Mouse (Mus musculus) heart, postnatal 25 days (tissue): ENCODE results near the gene Taf1d. TPM values are rescaled to one million over a fixed set of nuclear protein-coding genes. Genes with fewer than 3 reads are reported as not detected.
"Not testable (repeated sequence)": the region's sequence is repeated elsewhere in the genome, so short reads cannot be mapped to it uniquely, and the experiment has no call there.

Source experiments
- DNase-seq: peaks from one replicate; pipeline ENCODE4 v3.0.0; 2022; ENCODE audit warnings: low spot score
- intact Hi-C: fragments of 180-260 bp; cut with DNase I; formaldehyde crosslinking; loops from one replicate; pipeline ENCODE4 v1.15.1; 2025
- total RNA-seq, 2 experiments: library from RNA; stranded (reverse); gene quantifications; 2 replicates each; pipeline ENCODE4 v1.2.3; 2021

Taf1d gene
- total RNA-seq, 2 experiments from 2014 or later = 28.0 to 32.3 TPM

- no peak for DNase-seq
- intact Hi-C loops = loop anchor here (5.0 kb wide), 1 partner anchor 34 kb away; no protein-coding TSS in a partner anchor
Measured at GRCm38 (mm10) chr9:15306398-15307119, 545 bp downstream of the Taf1d start, which contains the start of gene 4931406C07Rik. Gene 4931406C07Rik (minus strand): TSS chr9:15306448.

DNA sequence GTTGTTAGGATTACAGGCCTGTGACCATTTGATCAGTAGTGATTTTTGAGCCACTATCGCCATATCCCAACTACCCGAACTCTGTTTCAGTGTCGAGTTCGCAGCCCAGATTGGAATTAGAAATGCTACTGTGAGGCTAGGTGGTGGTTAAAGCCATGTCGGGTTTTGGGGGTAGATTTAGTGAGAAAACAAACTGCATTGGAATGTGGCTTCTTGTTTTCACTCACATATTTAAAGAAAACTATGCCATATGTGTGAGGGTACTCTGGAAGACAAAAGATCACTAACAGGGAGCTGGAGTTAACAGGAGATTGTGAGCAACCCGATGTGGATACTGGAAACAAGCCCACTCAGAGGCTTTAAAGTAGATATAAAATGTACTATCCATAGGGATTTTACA, 1.2 kb downstream of the Taf1d start:
- intact Hi-C loops = loop anchor here (5.0 kb wide), 1 partner anchor 35 kb away; no protein-coding TSS in a partner anchor

GRCm38 (mm10) chr9:15308254-15308653, 2.2 kb downstream of the Taf1d start:
- no peak for DNase-seq
- intact Hi-C loops = loop anchor here (2.0 to 5.0 kb wide), 2 partner anchors 27 to 36 kb away; no protein-coding TSS in a partner anchor

More for the DNA sequence above, 1.2 kb downstream of the Taf1d start:
- DNase-seq = no peak

GRCm38 (mm10) chr9:15309425-15309824, 3.4 kb downstream of the Taf1d start:
- DNase-seq = no peak
- intact Hi-C loops = loop anchor here (2.0 to 5.0 kb wide), 2 partner anchors 29 to 37 kb away; no protein-coding TSS in a partner anchor

DNA sequence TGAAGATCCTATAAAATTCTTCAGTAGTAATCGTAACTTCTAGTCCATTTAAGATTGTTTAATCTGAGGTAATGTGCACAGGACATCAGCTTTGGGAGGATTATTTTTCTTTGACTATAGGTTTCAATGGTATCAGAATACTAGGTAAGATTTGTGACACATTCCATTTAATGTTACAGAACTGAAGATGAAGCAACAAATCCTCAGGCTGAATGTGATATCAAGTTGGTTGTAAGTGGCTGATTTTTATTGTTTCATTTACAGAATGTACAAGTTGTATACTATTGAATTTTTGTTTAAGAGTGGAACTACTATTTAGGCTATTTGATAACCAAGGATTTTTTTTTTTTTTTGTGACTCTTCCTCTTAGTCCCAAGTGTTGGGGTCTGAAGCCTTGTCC, 4.2 kb downstream of the Taf1d start:
- no peak for DNase-seq
- intact Hi-C loops = no loop called here

- intact Hi-C loops = no loop called here
- DNase-seq = no peak
Measured at GRCm38 (mm10) chr9:15312054-15312735, 6.2 kb downstream of the Taf1d start.

GRCm38 (mm10) chr9:15313633-15314032, 7.6 kb downstream of the Taf1d start:
- DNase-seq = no peak
- intact Hi-C loops = no loop called here

DNA sequence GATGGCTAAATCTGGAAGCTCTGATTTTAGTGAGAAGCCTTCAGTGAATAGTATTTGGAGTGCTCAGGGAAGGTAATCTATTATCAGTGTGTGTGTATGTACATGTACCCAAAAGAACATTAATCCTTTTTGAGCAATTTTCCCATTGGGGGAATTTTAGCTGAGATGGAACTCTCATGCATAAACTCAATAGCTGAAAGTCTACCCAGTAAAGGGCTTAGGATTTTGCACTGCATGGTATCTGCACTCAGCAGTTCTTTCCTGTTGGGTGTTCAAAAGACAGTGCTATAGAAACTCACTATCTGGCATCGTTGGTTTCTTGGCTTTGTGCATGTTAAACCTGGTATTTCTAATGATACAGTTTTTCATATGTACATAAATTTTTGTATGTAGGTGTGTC, 8.6 kb downstream of the Taf1d start:
- intact Hi-C loops = no loop called here
- DNase-seq = no peak

- intact Hi-C loops, DNase-seq: not testable (repeated sequence)
Measured at GRCm38 (mm10) chr9:15316296-15316695, 10.3 kb downstream of the Taf1d start.

GRCm38 (mm10) chr9:15317223-15318169, 11.5 kb downstream of the Taf1d start:
- DNase-seq = no peak
- intact Hi-C loops = no loop called here

GRCm38 (mm10) chr9:15318170-15318742, 12.2 kb downstream of the Taf1d start:
- no peak for DNase-seq
- intact Hi-C loops = no loop called here

DNA sequence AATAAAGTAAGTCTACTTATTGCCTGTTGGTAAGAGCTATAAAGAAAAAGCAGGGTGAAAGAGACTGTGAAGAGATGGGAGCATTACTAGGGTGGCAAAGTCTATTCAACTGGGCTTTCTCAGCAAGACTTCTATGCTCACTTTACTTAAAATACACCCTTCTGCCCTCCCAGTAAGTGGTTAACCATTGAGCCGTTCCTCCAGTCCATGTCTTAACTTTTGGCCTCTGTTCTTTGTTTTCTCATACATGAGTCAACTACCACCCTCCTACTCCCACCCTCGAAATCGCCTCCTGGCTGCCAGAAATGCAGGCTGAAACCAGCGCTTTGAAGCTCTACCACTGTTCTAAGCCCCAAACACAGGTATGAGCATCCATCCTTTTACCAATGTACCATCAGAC, 31.8 kb downstream of the Taf1d start:
- no peak for DNase-seq
- intact Hi-C loops = no loop called here

GRCm38 (mm10) chr9:15349925-15350324, 43.9 kb downstream of the Taf1d start:
- no peak for DNase-seq
- intact Hi-C loops = no loop called here

DNA sequence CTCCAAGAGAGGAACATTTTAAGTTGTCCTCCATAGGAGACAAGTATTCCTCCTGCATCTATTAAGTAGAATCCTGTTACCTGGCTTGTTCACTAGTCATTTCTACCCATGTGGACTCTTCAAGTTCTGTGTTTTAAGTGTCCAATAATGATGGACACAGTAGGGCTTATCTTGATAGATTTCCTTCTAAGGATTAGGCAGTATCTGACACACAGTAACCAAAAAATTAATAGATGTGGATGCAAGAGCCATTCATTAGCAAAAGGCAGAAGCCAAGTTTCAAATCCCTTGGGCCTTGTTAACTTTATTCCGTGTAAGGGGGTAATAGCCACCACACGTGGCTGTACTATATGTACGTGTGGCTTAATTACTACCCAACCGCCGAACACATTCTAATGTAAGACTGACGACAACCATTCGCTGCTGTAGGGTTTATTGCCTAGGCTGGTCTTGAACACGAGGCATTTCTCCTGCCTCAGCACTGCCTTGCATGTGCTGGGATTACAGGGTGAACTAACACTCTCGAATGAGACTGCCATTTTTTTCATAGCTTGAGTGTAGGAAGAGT, 51.0 kb downstream of the Taf1d start:
- intact Hi-C loops = no loop called here

GRCm38 (mm10) chr9:15357484-15358275, 51.7 kb downstream of the Taf1d start, which contains the start of gene Cep295:
Gene Cep295 (minus strand): TSS chr9:15357788.
- DNase-seq = peak; percentile 90
- intact Hi-C loops = no loop called here

More for the DNA sequence above, 51.0 kb downstream of the Taf1d start:
- DNase-seq = no peak

GRCm38 (mm10) chr9:15364843-15365242, 58.8 kb downstream of the Taf1d start:
- no peak for DNase-seq
- intact Hi-C loops = loop anchor here (5.0 kb wide), 1 partner anchor 127 kb away; the partner anchor contains the start of gene Smco4

DNA sequence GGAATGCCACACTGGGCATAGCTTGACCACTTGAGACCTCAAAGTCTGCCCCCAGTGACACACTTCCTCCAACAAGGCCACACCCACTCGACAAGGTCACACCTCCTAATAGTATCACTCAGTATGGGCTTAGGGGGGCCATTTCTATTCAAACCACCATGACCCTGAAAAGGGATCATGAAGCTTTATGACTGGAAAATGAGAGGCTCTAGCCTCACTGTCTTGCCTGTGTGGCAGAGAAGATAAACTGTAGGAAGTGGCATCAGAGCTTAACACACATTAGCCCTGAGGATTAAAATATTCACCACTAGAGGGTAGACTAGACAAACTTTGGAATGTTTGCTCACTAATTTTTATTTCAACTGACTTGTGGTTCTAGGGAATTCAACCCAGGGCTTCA, 59.8 kb downstream of the Taf1d start:
- no peak for DNase-seq

DNA sequence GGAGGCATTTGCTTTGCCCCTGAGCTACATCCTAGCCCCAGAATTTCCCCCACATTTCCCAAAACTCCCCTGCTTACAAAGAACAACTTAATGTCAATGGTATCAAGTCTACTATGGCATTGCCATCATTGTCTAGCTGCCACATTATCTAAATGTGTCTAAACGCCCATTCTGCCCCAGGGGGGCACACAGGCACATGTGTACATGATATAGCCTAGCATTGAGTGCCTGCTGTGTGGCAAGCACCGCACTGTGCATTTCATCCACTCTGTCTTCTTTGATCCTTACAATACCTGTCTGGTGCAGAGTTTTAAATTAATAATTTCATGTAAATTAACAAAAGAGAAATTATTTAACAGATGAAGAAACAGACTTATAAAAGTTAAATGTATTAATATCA, 60.2 kb downstream of the Taf1d start:
- intact Hi-C loops = loop anchor here (1.0 kb wide), 1 partner anchor 316 kb away; no protein-coding TSS in a partner anchor

More for the DNA sequence above, 59.8 kb downstream of the Taf1d start:
- intact Hi-C loops = loop anchor here (1.0 kb wide), 1 partner anchor 316 kb away; no protein-coding TSS in a partner anchor

More for the DNA sequence above, 60.2 kb downstream of the Taf1d start:
- DNase-seq = no peak
